ENCODE assay signal across 11 mouse cellular contexts in genomic region chr5:32593793-32594192, GRCm38 (mm10). TPM values are rescaled to one million over a fixed set of nuclear protein-coding genes. Genes with fewer than 3 reads are reported as not detected.
DNase-seq lines count a peak whose midpoint lies in the region; ATAC-seq lines count a peak whose summit lies in the region.
"Had no signal": no experiment of that assay in that cellular context is flagged by ENCODE, and none has a peak within 500 bp of the region (broad histone marks: within the 10 kb centered on the region; RNA-seq: fewer than 3 reads in every experiment).

No protein-coding gene starts in this region.

- no peak for ATAC-seq in forebrain, embryonic 14.5 days
- ATAC-seq in forebrain, embryonic 13.5 days = no peak

- no peak overlapping the region for H3K9ac ChIP-seq in forebrain, embryonic 14.5 days (ENCODE audit: low read length)
- no peak overlapping the region for H3K9ac ChIP-seq in forebrain, embryonic 13.5 days
- H3K9ac ChIP-seq: forebrain, embryonic 12.5 days; neural tube, embryonic 13.5 days had no signal

- no peaks in the 10 kb centered on the region for H3K36me3 ChIP-seq in forebrain, embryonic 14.5 days (ENCODE audit: control insufficient read depth, insufficient read depth, low read length)
- no peaks in the 10 kb centered on the region for H3K36me3 ChIP-seq in forebrain, embryonic 13.5 days (ENCODE audit: poor library complexity, severe bottlenecking)
- H3K36me3 ChIP-seq: forebrain, embryonic 12.5 days; neural tube, embryonic 13.5 days had no signal

- H3K4me2 ChIP-seq in forebrain, embryonic 14.5 days (ENCODE audit: low read length) = no peak overlapping the region
- H3K4me2 ChIP-seq in forebrain, embryonic 13.5 days = no peak overlapping the region
- H3K4me2 ChIP-seq: forebrain, embryonic 12.5 days; neural tube, embryonic 13.5 days had no signal

- no peak overlapping the region for H3K4me3 ChIP-seq in forebrain, embryonic 14.5 days (ENCODE audit: low read depth, low read length)
- no peak overlapping the region for H3K4me3 ChIP-seq in forebrain, embryonic 13.5 days
- H3K4me3 ChIP-seq: forebrain, embryonic 12.5 days; neural tube, embryonic 13.5 days had no signal

- intact Hi-C loops in left cerebral cortex, postnatal 14 days (cut with DNase I) = no loop called here
- intact Hi-C loops in left cerebral cortex, postnatal 4 days (cut with DNase I) = no loop called here

- H3K9me3 ChIP-seq in forebrain, embryonic 14.5 days (replicated peaks; ENCODE audit: control insufficient read depth, low read length) = no peaks in the 10 kb centered on the region
- no peaks in the 10 kb centered on the region for H3K9me3 ChIP-seq in forebrain, embryonic 13.5 days (replicated peaks)
- H3K9me3 ChIP-seq: forebrain, embryonic 12.5 days; neural tube, embryonic 13.5 days had no signal

- H3K27ac ChIP-seq in forebrain, embryonic 14.5 days (ENCODE audit: low read depth, low read length) = no peak overlapping the region
- no peak overlapping the region for H3K27ac ChIP-seq in forebrain, embryonic 13.5 days
- H3K27ac ChIP-seq: forebrain, embryonic 12.5 days; neural tube, embryonic 13.5 days had no signal

- peak; percentile 48 for DNase-seq in forebrain, embryonic 14.5 days (ENCODE audit: low spot score)
- DNase-seq in left cerebral cortex, postnatal 14 days (ENCODE audit: low spot score in 2 of 2) = peak; percentile 7 to 10
- DNase-seq in left cerebral cortex, postnatal 4 days = no peak
- DNase-seq in NIH3T3 (ENCODE audit: low read depth) = peak; percentile 64
- DNase-seq in lung, postnatal 10 days = peak; percentile 53
- DNase-seq in urinary bladder, postnatal 4 days (ENCODE audit: low spot score in 2 of 2) = no peak
- DNase-seq in ovary, adult 18-20 months (ENCODE audit: low spot score) = no peak
- DNase-seq: thymus, adult 18-20 months had no signal

- WGBS in forebrain, embryonic 14.5 days = 19% methylated on average over 4 of the region's 4 CpGs
- 21% methylated on average over 4 of the region's 4 CpGs for WGBS in forebrain, embryonic 13.5 days

- H3K27me3 ChIP-seq in forebrain, embryonic 14.5 days (replicated peaks; ENCODE audit: control insufficient read depth, insufficient read depth, low read length) = no peaks in the 10 kb centered on the region
- no peaks in the 10 kb centered on the region for H3K27me3 ChIP-seq in forebrain, embryonic 13.5 days
- H3K27me3 ChIP-seq: forebrain, embryonic 12.5 days; neural tube, embryonic 13.5 days had no signal

- H3K4me1 ChIP-seq in forebrain, embryonic 14.5 days (ENCODE audit: control insufficient read depth, insufficient read depth, low read length) = no peaks in the 10 kb centered on the region
- H3K4me1 ChIP-seq in forebrain, embryonic 13.5 days = no peaks in the 10 kb centered on the region
- H3K4me1 ChIP-seq: forebrain, embryonic 12.5 days; neural tube, embryonic 13.5 days had no signal

RNA-seq across cellular contexts. Expression of gene Yes1, which starts 17.2 kb away (rescaled TPM):
- 19.1 and 23.0 TPM in 2 replicates for polyA plus RNA-seq in forebrain, embryonic 14.5 days (2014; fragmentation: Nextera tagmentation; extraction: Ambion mirVana)
- polyA plus RNA-seq in forebrain, embryonic 13.5 days (2015; fragmentation: Nextera tagmentation; extraction: Ambion mirVana) = 23.0 and 24.8 TPM in 2 replicates
- 10 to 100 TPM; 13.0 to 13.6 TPM for total RNA-seq in left cerebral cortex, postnatal 14 days (2021)
- 10 to 100 TPM; 21.5 to 23.1 TPM for total RNA-seq in left cerebral cortex, postnatal 4 days (2021)

Comparison
In these comparisons a context has a peak if more than half of its experiments do, and no peak if none do; other contexts are left out.
1. DNase-seq: peak in forebrain, embryonic 14.5 days (single experiment), left cerebral cortex, postnatal 14 days (2 of 2), NIH3T3 (single experiment) and lung, postnatal 10 days (single experiment); none in left cerebral cortex, postnatal 4 days (single experiment), urinary bladder, postnatal 4 days (0 of 2) and ovary, adult 18-20 months (single experiment).